Mouse (Mus musculus) heart, postnatal 0 days (tissue): ENCODE data around the gene E130114P18Rik. TPM values are rescaled to one million over a fixed set of nuclear protein-coding genes. Genes with fewer than 3 reads are reported as not detected.

ENCODE experiments used
- ATAC-seq: fragments of 200-750 bp; cut with Nextera tagmentation; 2 replicates; pipeline ENCODE4 v1.8.0; 2017; ENCODE audit warnings: low read depth, moderate number of reproducible peaks, moderate library complexity; ENCODE audit not compliant: insufficient read depth
- DNase-seq: peaks from one replicate; pipeline ENCODE4 v3.0.0-alpha.2; 2016; ENCODE audit warnings: low spot score
- H3K27ac ChIP-seq: fragments of 300-500 bp; sonication (generic); 2 replicates; pipeline ENCODE4 v1.5.1; 2014; ENCODE audit warnings: low read depth, mild to moderate bottlenecking
- H3K27me3 ChIP-seq: fragments of 300-500 bp; sonication (generic); 2 replicates; pipeline ENCODE4 v1.6.1; 2014; ENCODE audit warnings: low read length, mixed read lengths; ENCODE audit not compliant: control insufficient read depth, insufficient read depth
- H3K36me3 ChIP-seq: fragments of 300-500 bp; sonication (generic); replicated peaks from 2 replicates; pipeline ENCODE4 v1.6.1; 2014; ENCODE audit warnings: low read length, mixed read lengths; ENCODE audit not compliant: control insufficient read depth, insufficient read depth
- H3K4me1 ChIP-seq: fragments of 300-500 bp; sonication (generic); 2 replicates; pipeline ENCODE4 v1.6.1; 2014; ENCODE audit warnings: antibody characterized with exemption; ENCODE audit not compliant: control insufficient read depth, insufficient read depth
- H3K4me2 ChIP-seq: fragments of 300-500 bp; sonication (generic); 2 replicates; pipeline ENCODE4 v1.6.1; 2014; ENCODE audit warnings: low read depth, mild to moderate bottlenecking, low read length, moderate library complexity
- H3K4me3 ChIP-seq: fragments of 300-500 bp; sonication (generic); 2 replicates; pipeline ENCODE4 v1.5.1; 2014; ENCODE audit warnings: low read depth, low read length
- H3K9ac ChIP-seq: fragments of 300-500 bp; sonication (generic); replicated peaks from 2 replicates; pipeline ENCODE4 v1.6.1; 2014; ENCODE audit warnings: low read depth, low read length, mixed read lengths
- H3K9me3 ChIP-seq: fragments of 300-500 bp; sonication (generic); replicated peaks from 2 replicates; pipeline ENCODE4 v1.6.1; 2016; ENCODE audit warnings: low read length; ENCODE audit not compliant: control insufficient read depth
- CTCF ChIP-seq: IDR thresholded peaks from 2 replicates; pipeline ENCODE4 v1.5.1; 2016; ENCODE audit warnings: antibody characterized with exemption, control low read depth, low read depth
- EP300 ChIP-seq: IDR thresholded peaks from 2 replicates; pipeline ENCODE4 v1.6.1; 2016; ENCODE audit warnings: antibody characterized with exemption, low read depth
- WGBS: fragments of 180-500 bp; shearing (Covaris S2); extraction: QIAGEN DNeasy Blood & Tissue Kit; methylation state at CpG from one replicate; pipeline ENCODE4 v1.1.7; 2014; 5-methylcytosine and 5-hydroxymethylcytosine counted together
- polyA plus RNA-seq: library from polyadenylated mRNA; unstranded; fragments of >200 nt; fragmentation: Nextera tagmentation; extraction: Ambion mirVana; gene quantifications from 2 replicates; pipeline ENCODE4 v1.2.1, GENCODE M21; 2015
- total RNA-seq: library from RNA; depleted of rRNA; stranded (reverse); fragments of >200 nt; gene quantifications from 2 replicates; pipeline ENCODE4 v1.2.3, GENCODE M21; 2014; ENCODE audit warnings: low replicate concordance

Gene E130114P18Rik
- total and polyA plus RNA-seq, 2 experiments from 2014 or later = 0.45 TPM; not detected in 1

GRCm38 (mm10) chr4:97648825-97649625 lies 128.9 kb downstream of the E130114P18Rik start:
- Histone ChIP-seq H3K4me2 (peak overlapping the region; percentile 46), H3K4me1 (peaks cover 15% of the 10 kb centered on the region), H3K36me3 (no peaks in the 10 kb centered on the region), H3K9ac (no peak overlapping the region), H3K27ac (peak overlapping the region; percentile 70), H3K27me3 (no peaks in the 10 kb centered on the region), H3K4me3 (no peak overlapping the region), H3K9me3 (no peaks in the 10 kb centered on the region)
- WGBS = 9% methylated on average over 11 of the region's 11 CpGs
- ATAC-seq (peak; percentile 77), DNase-seq (peak; percentile 65)
- TF ChIP-seq EP300 (0 out of 2 replicates have a peak, but pooled peaks have one; percentile 26), CTCF (no peak)

GRCm38 (mm10) chr4:97648436-97648707 lies 129.5 kb downstream of the E130114P18Rik start:
- no peak overlapping the region for H3K4me2 ChIP-seq
- ATAC-seq (no peak), DNase-seq (no peak)
- no peaks in the 10 kb centered on the region for H3K36me3 ChIP-seq
- 83% methylated on average over 2 of the region's 2 CpGs for WGBS
- H3K27ac ChIP-seq = no peak overlapping the region
- no peak overlapping the region for H3K4me3 ChIP-seq
- no peaks in the 10 kb centered on the region for H3K27me3 ChIP-seq
- H3K9ac ChIP-seq = no peak overlapping the region
- TF ChIP-seq CTCF = no peak
- peaks cover 15% of the 10 kb centered on the region for H3K4me1 ChIP-seq
- H3K9me3 ChIP-seq = no peaks in the 10 kb centered on the region

DNA sequence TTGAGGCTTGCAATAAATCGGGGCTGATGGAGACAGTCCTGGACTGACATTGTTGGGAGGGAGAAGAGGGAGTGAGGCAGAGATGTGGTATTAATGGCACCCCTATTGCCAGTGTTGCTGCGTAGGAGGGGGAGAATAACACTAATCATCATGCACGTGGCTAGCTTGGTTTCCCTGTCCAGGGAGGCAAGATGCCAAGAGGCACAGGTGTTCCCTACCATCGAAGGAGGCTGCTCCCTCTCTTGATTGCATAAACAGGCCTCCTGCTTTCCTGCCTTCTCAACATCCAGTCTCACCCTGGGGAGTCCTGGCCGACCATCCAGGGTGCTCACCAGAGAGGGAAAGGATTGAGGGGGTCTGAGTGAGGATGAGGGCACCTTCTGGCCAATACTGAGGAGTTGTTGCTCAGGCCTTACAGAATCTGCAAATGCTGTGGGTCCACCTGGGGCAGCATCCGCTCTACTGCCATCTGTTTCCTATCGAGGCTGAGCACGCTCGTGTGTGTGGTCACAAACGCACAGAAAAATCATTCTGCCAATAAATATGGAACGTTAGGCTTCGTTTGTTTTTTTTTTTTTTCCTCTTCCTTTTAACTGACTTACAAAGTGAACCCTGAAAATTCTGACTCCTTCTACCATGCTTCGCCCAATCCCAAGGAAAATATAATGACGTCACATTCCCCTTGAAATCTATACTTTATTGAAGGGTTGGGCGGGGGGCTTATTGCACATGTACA lies 130.0 kb downstream of the E130114P18Rik start:
- no peak for TF ChIP-seq EP300
- no peak for TF ChIP-seq CTCF
- no peaks in the 10 kb centered on the region for H3K27me3 ChIP-seq
- no peaks in the 10 kb centered on the region for H3K9me3 ChIP-seq
- DNase-seq (no peak), ATAC-seq (no peak)
- peaks cover 15% of the 10 kb centered on the region for H3K4me1 ChIP-seq
- no peaks in the 10 kb centered on the region for H3K36me3 ChIP-seq
- H3K9ac ChIP-seq = no peak overlapping the region
- no peak overlapping the region for H3K4me2 ChIP-seq
- H3K27ac ChIP-seq = no peak overlapping the region
- H3K4me3 ChIP-seq = no peak overlapping the region
- WGBS = 65% methylated on average over 15 of the region's 15 CpGs

- WGBS = 86% methylated on average over 4 of the region's 4 CpGs
- H3K4me3 ChIP-seq = no peak overlapping the region
- no peak for ATAC-seq
Observed at GRCm38 (mm10) chr4:97647236-97647635, 130.6 kb downstream of the E130114P18Rik start.

GRCm38 (mm10) chr4:97640385-97640784 lies 137.5 kb downstream of the E130114P18Rik start:
- Histone ChIP-seq H3K9me3 (no peaks in the 10 kb centered on the region), H3K27me3 (no peaks in the 10 kb centered on the region), H3K27ac (no peak overlapping the region), H3K4me2 (no peak overlapping the region), H3K36me3 (no peaks in the 10 kb centered on the region), H3K4me1 (no peaks in the 10 kb centered on the region), H3K4me3 (no peak overlapping the region), H3K9ac (no peak overlapping the region)
- no peak for TF ChIP-seq EP300
- TF ChIP-seq CTCF = no peak
- ATAC-seq (no peak), DNase-seq (no peak)
- 32% methylated on average over 3 of the region's 3 CpGs for WGBS

More at GRCm38 (mm10) chr4:97647236-97647635, 130.6 kb downstream of the E130114P18Rik start:
- DNase-seq = no peak
- TF ChIP-seq EP300 = no peak
- TF ChIP-seq CTCF = no peak
- Histone ChIP-seq H3K27me3 (no peaks in the 10 kb centered on the region), H3K4me1 (peaks cover 15% of the 10 kb centered on the region), H3K9ac (no peak overlapping the region), H3K27ac (no peak overlapping the region), H3K36me3 (no peaks in the 10 kb centered on the region), H3K9me3 (no peaks in the 10 kb centered on the region), H3K4me2 (no peak overlapping the region)
